Mouse (Mus musculus): ENCODE measurements around the gene Trim71. TPM values are rescaled to one million over a fixed set of nuclear protein-coding genes. Genes with fewer than 3 reads are reported as not detected.

The Trim71 gene
- polyA plus RNA-seq (2014; fragmentation: Nextera tagmentation; extraction: Ambion mirVana): 0.29 and 0.31 TPM in 2 replicates

GRCm38 (mm10) chr9:114563761-114564606 lies at the start of gene Trim71:
Gene Trim71, minus strand, starts transcription at chr9:114564369.
- Histone ChIP-seq H3K36me3 (replicated peaks; ENCODE audit: control insufficient read depth, insufficient read depth) (no peaks in the 10 kb centered on the region), H3K27me3 (ENCODE audit: control insufficient read depth, insufficient read depth, low read length) (peaks cover 39% of the 10 kb centered on the region), H3K27ac (peak within 1 kb of the TSS; percentile 75), H3K9ac (peak within 1 kb of the TSS; percentile 73), H3K4me2 (replicated peaks) (peak within 1 kb of the TSS; percentile 69), H3K4me3 (replicated peaks; ENCODE audit: low read length) (peak within 1 kb of the TSS; percentile 67), H3K9me3 (ENCODE audit: control insufficient read depth, low read length) (no peaks in the 10 kb centered on the region), H3K4me1 (replicated peaks; ENCODE audit: control insufficient read depth, insufficient read depth, low read length) (peaks cover 26% of the 10 kb centered on the region; the same call in 1 of the 2 replicates)
- peak; percentile 73 for ATAC-seq (ENCODE audit: low FRiP score)
- DNase-seq (ENCODE audit: low spot score): peak; percentile 57
- under 1% methylated on average over 87 of the region's 91 CpGs for WGBS

GRCm38 (mm10) chr9:114613026-114613425 lies 48.9 kb upstream of the Trim71 start:
- Histone ChIP-seq H3K27ac (no peak overlapping the region), H3K36me3 (replicated peaks; ENCODE audit: control insufficient read depth, insufficient read depth) (peaks cover 85% of the 10 kb centered on the region), H3K4me2 (replicated peaks) (no peak overlapping the region), H3K27me3 (ENCODE audit: control insufficient read depth, insufficient read depth, low read length) (no peaks in the 10 kb centered on the region), H3K9ac (no peak overlapping the region), H3K9me3 (ENCODE audit: control insufficient read depth, low read length) (no peaks in the 10 kb centered on the region), H3K4me1 (replicated peaks; ENCODE audit: control insufficient read depth, insufficient read depth, low read length) (no peaks in the 10 kb centered on the region), H3K4me3 (replicated peaks; ENCODE audit: low read length) (no peak overlapping the region)
- WGBS: 95% methylated on average over 4 of the region's 4 CpGs
- ATAC-seq (ENCODE audit: low FRiP score): no peak
- DNase-seq (ENCODE audit: low spot score): no peak

- ATAC-seq (ENCODE audit: low FRiP score) (no peak), DNase-seq (ENCODE audit: low spot score) (no peak)
- H3K9me3 ChIP-seq (ENCODE audit: control insufficient read depth, low read length): no peaks in the 10 kb centered on the region
- H3K36me3 ChIP-seq (replicated peaks; ENCODE audit: control insufficient read depth, insufficient read depth): peaks cover 85% of the 10 kb centered on the region
- no peaks in the 10 kb centered on the region for H3K4me1 ChIP-seq (replicated peaks; ENCODE audit: control insufficient read depth, insufficient read depth, low read length)
- H3K27me3 ChIP-seq (ENCODE audit: control insufficient read depth, insufficient read depth, low read length): no peaks in the 10 kb centered on the region
- H3K4me2 ChIP-seq (replicated peaks): no peak overlapping the region
- H3K27ac ChIP-seq: no peak overlapping the region
- H3K4me3 ChIP-seq (replicated peaks; ENCODE audit: low read length): no peak overlapping the region
- WGBS: 90% methylated on average over 4 of the region's 4 CpGs
- H3K9ac ChIP-seq: no peak overlapping the region
Observed at GRCm38 (mm10) chr9:114612566-114612965, 48.4 kb upstream of the Trim71 start.

GRCm38 (mm10) chr9:114610266-114610665 lies 46.1 kb upstream of the Trim71 start:
- WGBS: 98% methylated on average over 3 of the region's 3 CpGs
- peaks cover 93% of the 10 kb centered on the region for H3K36me3 ChIP-seq (replicated peaks; ENCODE audit: control insufficient read depth, insufficient read depth)
- no peak for ATAC-seq (ENCODE audit: low FRiP score)

GRCm38 (mm10) chr9:114603876-114604540 lies 39.8 kb upstream of the Trim71 start:
- H3K4me1 ChIP-seq (replicated peaks; ENCODE audit: control insufficient read depth, insufficient read depth, low read length): no peaks in the 10 kb centered on the region
- H3K27me3 ChIP-seq (ENCODE audit: control insufficient read depth, insufficient read depth, low read length): no peaks in the 10 kb centered on the region
- H3K4me3 ChIP-seq (replicated peaks; ENCODE audit: low read length): no peak overlapping the region
- H3K9ac ChIP-seq: no peak overlapping the region
- H3K9me3 ChIP-seq (ENCODE audit: control insufficient read depth, low read length): no peaks in the 10 kb centered on the region
- 60% methylated on average over 12 of the region's 12 CpGs for WGBS
- ATAC-seq (ENCODE audit: low FRiP score): no peak
- peaks cover 74% of the 10 kb centered on the region for H3K36me3 ChIP-seq (replicated peaks; ENCODE audit: control insufficient read depth, insufficient read depth)
- H3K27ac ChIP-seq: no peak overlapping the region
- no peak overlapping the region for H3K4me2 ChIP-seq (replicated peaks)
- no peak for DNase-seq (ENCODE audit: low spot score)

More at GRCm38 (mm10) chr9:114610266-114610665, 46.1 kb upstream of the Trim71 start:
- Histone ChIP-seq H3K9ac (no peak overlapping the region), H3K4me2 (replicated peaks) (no peak overlapping the region), H3K27ac (no peak overlapping the region), H3K9me3 (ENCODE audit: control insufficient read depth, low read length) (no peaks in the 10 kb centered on the region), H3K4me1 (replicated peaks; ENCODE audit: control insufficient read depth, insufficient read depth, low read length) (no peaks in the 10 kb centered on the region), H3K27me3 (ENCODE audit: control insufficient read depth, insufficient read depth, low read length) (no peaks in the 10 kb centered on the region), H3K4me3 (replicated peaks; ENCODE audit: low read length) (no peak overlapping the region)
- no peak for DNase-seq (ENCODE audit: low spot score)

- Histone ChIP-seq H3K4me2 (replicated peaks) (no peak overlapping the region), H3K4me1 (replicated peaks; ENCODE audit: control insufficient read depth, insufficient read depth, low read length) (no peaks in the 10 kb centered on the region), H3K36me3 (replicated peaks; ENCODE audit: control insufficient read depth, insufficient read depth) (peaks cover 72% of the 10 kb centered on the region), H3K27me3 (ENCODE audit: control insufficient read depth, insufficient read depth, low read length) (no peaks in the 10 kb centered on the region), H3K27ac (no peak overlapping the region), H3K9me3 (ENCODE audit: control insufficient read depth, low read length) (no peaks in the 10 kb centered on the region), H3K4me3 (replicated peaks; ENCODE audit: low read length) (no peak overlapping the region), H3K9ac (no peak overlapping the region)
- 59% methylated on average over 1 of the region's 1 CpGs for WGBS
- no peak for ATAC-seq (ENCODE audit: low FRiP score)
- DNase-seq (ENCODE audit: low spot score): no peak
Observed at GRCm38 (mm10) chr9:114601096-114601495, 36.9 kb upstream of the Trim71 start.

- WGBS: 35% methylated on average over 5 of the region's 5 CpGs
- peaks cover 43% of the 10 kb centered on the region for H3K36me3 ChIP-seq (replicated peaks; ENCODE audit: control insufficient read depth, insufficient read depth)
- no peak overlapping the region for H3K27ac ChIP-seq
- no peak overlapping the region for H3K4me3 ChIP-seq (replicated peaks; ENCODE audit: low read length)
- ATAC-seq (ENCODE audit: low FRiP score): 0 out of 2 replicates have a peak, but pooled peaks have one; percentile 27
- no peak for DNase-seq (ENCODE audit: low spot score)
- H3K9ac ChIP-seq: no peak overlapping the region
- H3K4me2 ChIP-seq (replicated peaks): peak overlapping the region; percentile 52; the same call in 1 of the 2 replicates
- H3K27me3 ChIP-seq (ENCODE audit: control insufficient read depth, insufficient read depth, low read length): no peaks in the 10 kb centered on the region
- peaks cover 6% of the 10 kb centered on the region for H3K4me1 ChIP-seq (replicated peaks; ENCODE audit: control insufficient read depth, insufficient read depth, low read length)
- H3K9me3 ChIP-seq (ENCODE audit: control insufficient read depth, low read length): no peaks in the 10 kb centered on the region
Observed at GRCm38 (mm10) chr9:114585017-114585345, 20.8 kb upstream of the Trim71 start.

GRCm38 (mm10) chr9:114584183-114585016 lies 20.2 kb upstream of the Trim71 start:
- Histone ChIP-seq H3K9me3 (ENCODE audit: control insufficient read depth, low read length) (no peaks in the 10 kb centered on the region), H3K36me3 (replicated peaks; ENCODE audit: control insufficient read depth, insufficient read depth) (peaks cover 37% of the 10 kb centered on the region), H3K4me3 (replicated peaks; ENCODE audit: low read length) (peak overlapping the region; percentile 20), H3K27ac (peak overlapping the region; percentile 46), H3K4me1 (replicated peaks; ENCODE audit: control insufficient read depth, insufficient read depth, low read length) (peaks cover 6% of the 10 kb centered on the region), H3K4me2 (replicated peaks) (peak overlapping the region; percentile 52), H3K9ac (peak overlapping the region; percentile 6; the same call in 1 of the 2 replicates), H3K27me3 (ENCODE audit: control insufficient read depth, insufficient read depth, low read length) (no peaks in the 10 kb centered on the region)
- 4% methylated on average over 31 of the region's 31 CpGs for WGBS
- ATAC-seq (ENCODE audit: low FRiP score) (peak; percentile 69; the same call in 1 of the 2 replicates), DNase-seq (ENCODE audit: low spot score) (no peak)
